In genomic region chr2:128566304-128567147, GRCm38 (mm10) we compare ENCODE assay signal across 10 mouse cellular contexts. TPM values are rescaled to one million over a fixed set of nuclear protein-coding genes. Genes with fewer than 3 reads are reported as not detected.
DNase-seq lines count a peak whose midpoint lies in the region; ATAC-seq and TF ChIP-seq lines count a peak whose summit lies in the region.
"Had no signal": no experiment of that assay in that cellular context is flagged by ENCODE, and none has a peak within 500 bp of the region (broad histone marks: within the 10 kb centered on the region; RNA-seq: fewer than 3 reads in every experiment).

No protein-coding gene starts in this region.

- H3K4me3 ChIP-seq in heart, adult 2 months: no peak overlapping the region
- no peak overlapping the region for H3K4me3 ChIP-seq in thymus, adult 2 months (ENCODE audit: control insufficient read depth, insufficient read depth, low read length)
- H3K4me3 ChIP-seq: midbrain, embryonic 12.5 days had no signal

- intact Hi-C loops in heart, adult 2 months (cut with DNase I): no loop called here
- intact Hi-C loops in heart, postnatal 36 days (cut with DNase I): no loop called here

- WGBS in heart, adult 2 months: 72% methylated on average over 10 of the region's 10 CpGs
- 79% methylated on average over 10 of the region's 10 CpGs for WGBS in thymus, adult 2 months

- peak; percentile 46 for TF ChIP-seq CTCF in heart, adult 2 months (IDR thresholded peaks at IDR 0.05)
- no peak for TF ChIP-seq CTCF in thymus, adult 2 months (IDR thresholded peaks at IDR 0.05; ENCODE audit: borderline replicate concordance, control insufficient read depth, extremely low read depth, insufficient read depth, low read length, poor library complexity)

- no peak for DNase-seq in heart, adult 2 months
- no peak for DNase-seq in heart, postnatal 36 days
- peak; percentile 13 for DNase-seq in thymus, adult 2 months
- DNase-seq in thymus, adult 18-20 months: no peak
- DNase-seq in kidney, adult 9 months: peak; percentile 31
- no peak for DNase-seq in gastrocnemius, postnatal 10 days
- DNase-seq in layer of hippocampus, adult 11-12 months (ENCODE audit: low spot score): no peak

- no peaks in the 10 kb centered on the region for H3K79me2 ChIP-seq in heart, adult 2 months (replicated peaks; ENCODE audit: control insufficient read depth, insufficient read depth, low read length)

- no peaks in the 10 kb centered on the region for H3K27me3 ChIP-seq in heart, adult 2 months (ENCODE audit: control insufficient read depth, insufficient read depth, low read length)
- no peaks in the 10 kb centered on the region for H3K27me3 ChIP-seq in thymus, adult 2 months (ENCODE audit: control insufficient read depth, insufficient read depth, low read length)
- H3K27me3 ChIP-seq: midbrain, embryonic 12.5 days had no signal

- peak; percentile 58 for ATAC-seq in megakaryocyte progenitor cell, adult 5-6 weeks (replicated peaks; ENCODE audit: poor library complexity)

- TF ChIP-seq POLR2A in heart, adult 2 months (IDR thresholded peaks at IDR 0.05; ENCODE audit: insufficient read depth, low read depth, low read length): no peak
- no peak for TF ChIP-seq POLR2A in thymus, adult 2 months (IDR thresholded peaks at IDR 0.05; ENCODE audit: control insufficient read depth, extremely low read depth, insufficient read depth, low read length, poor library complexity)

- no peak for TF ChIP-seq EP300 in heart, adult 2 months (IDR thresholded peaks at IDR 0.05; ENCODE audit: insufficient read depth, low read depth, low read length)

- H3K27ac ChIP-seq in heart, adult 2 months: no peak overlapping the region
- no peak overlapping the region for H3K27ac ChIP-seq in thymus, adult 2 months (ENCODE audit: control insufficient read depth, insufficient read depth, low read length)
- H3K27ac ChIP-seq: midbrain, embryonic 12.5 days had no signal

- no peaks in the 10 kb centered on the region for H3K36me3 ChIP-seq in heart, adult 2 months (ENCODE audit: control insufficient read depth, insufficient read depth, low read length)
- H3K36me3 ChIP-seq in thymus, adult 2 months (ENCODE audit: control insufficient read depth, insufficient read depth, low read length): no peaks in the 10 kb centered on the region
- H3K36me3 ChIP-seq: midbrain, embryonic 12.5 days had no signal

- H3K4me1 ChIP-seq in heart, adult 2 months (ENCODE audit: control insufficient read depth, insufficient read depth, low read length): no peaks in the 10 kb centered on the region
- no peaks in the 10 kb centered on the region for H3K4me1 ChIP-seq in thymus, adult 2 months (replicated peaks; ENCODE audit: control insufficient read depth, insufficient read depth, low read length)
- H3K4me1 ChIP-seq: midbrain, embryonic 12.5 days had no signal

- no peak overlapping the region for H3K9ac ChIP-seq in heart, adult 2 months (ENCODE audit: low read depth, low read length)
- H3K9ac ChIP-seq: midbrain, embryonic 12.5 days had no signal

RNA-seq across cellular contexts. Expression of gene Spdye4c, which starts 24.5 kb away (rescaled TPM):
- total RNA-seq in heart, adult 2 months (2021): not detected
- polyA plus RNA-seq in heart, adult 2 months (2012; rRNA removed): not detected in 2 replicates
- total RNA-seq in heart, postnatal 36 days (2021): not detected
- polyA plus RNA-seq in thymus, adult 2 months (2012; rRNA removed): not detected in 2 replicates
- not detected in 2 replicates for total RNA-seq in megakaryocyte progenitor cell, adult 5-6 weeks (2015)
- total RNA-seq in megakaryocyte progenitor cell, adult 5-6 weeks (2017): not detected in 2 replicates
- not detected for total RNA-seq in gastrocnemius, postnatal 10 days (2021)
- polyA plus RNA-seq: gonadal fat pad, adult 2 months; midbrain, embryonic 12.5 days had no signal

Comparison
In these comparisons a context has a peak if more than half of its experiments do, and no peak if none do; other contexts are left out.
1. DNase-seq: peak in thymus, adult 2 months (single experiment) and kidney, adult 9 months (single experiment); none in heart, adult 2 months (0 of 2), heart, postnatal 36 days (0 of 2), thymus, adult 18-20 months (0 of 2), gastrocnemius, postnatal 10 days (single experiment) and layer of hippocampus, adult 11-12 months (single experiment).